Mouse (Mus musculus) heart, adult 2 months (tissue): ENCODE measurements around the gene Ttc28.

Experiments used
- CTCF ChIP-seq: fragments of 200-600 bp; IDR thresholded peaks from 2 replicates; pipeline ENCODE4 v1.8.1; 2022; ENCODE audit warnings: antibody characterized with exemption, mild to moderate bottlenecking, moderate library complexity
- EP300 ChIP-seq: fragments of 200-500 bp; IDR thresholded peaks from 2 replicates; pipeline ENCODE4 v1.6.1; 2011; ENCODE audit warnings: low read depth, low read length, control low read depth; ENCODE audit not compliant: insufficient read depth
- POLR2A ChIP-seq: fragments of 200-500 bp; IDR thresholded peaks from 2 replicates; pipeline ENCODE4 v1.6.1; 2011; ENCODE audit warnings: mild to moderate bottlenecking, low read depth, low read length, control low read depth; ENCODE audit not compliant: insufficient read depth

DNA sequence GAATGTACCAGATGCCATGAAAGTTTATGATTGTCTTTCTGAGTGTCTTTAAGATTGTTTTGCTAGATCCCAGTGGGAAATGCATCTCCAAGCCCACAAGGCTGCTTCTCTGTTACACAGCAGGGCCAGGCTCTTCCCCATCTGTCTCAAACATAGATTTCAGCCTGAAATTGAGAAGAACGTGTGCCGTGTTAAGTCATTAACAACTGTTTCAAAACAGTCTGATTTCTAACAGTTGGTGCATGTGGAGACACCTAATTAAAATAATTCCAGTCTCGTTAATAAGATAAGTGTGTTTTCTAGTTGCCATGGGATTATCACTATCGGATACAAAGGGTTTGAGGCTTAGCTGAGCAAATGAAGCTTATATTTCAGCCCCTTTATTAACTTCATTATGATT lies 135.4 kb downstream of the Ttc28 start:
- no peak for TF ChIP-seq EP300
- no peak for TF ChIP-seq POLR2A
- no peak for TF ChIP-seq CTCF
